Mouse (Mus musculus): ENCODE measurements around the gene Anapc11.

GRCm38 (mm10) chr11:120555260-120555659 is 43.0 kb upstream of the Anapc11 start:
- no peak for TF ChIP-seq CTCF (IDR thresholded peaks at IDR 0.05; ENCODE audit: low read depth)
- TF ChIP-seq EP300 (optimal IDR thresholded peaks at IDR 0.05), result no peak
